Mouse (Mus musculus) right cerebral cortex, adult 18-20 months (tissue): Measurements from ENCODE around the gene Zrsr2.

ENCODE experiments used
- DNase-seq: peaks from one replicate; pipeline ENCODE4 v3.0.0; 2022; ENCODE audit warnings: mixed read lengths

The Zrsr2 gene

DNA sequence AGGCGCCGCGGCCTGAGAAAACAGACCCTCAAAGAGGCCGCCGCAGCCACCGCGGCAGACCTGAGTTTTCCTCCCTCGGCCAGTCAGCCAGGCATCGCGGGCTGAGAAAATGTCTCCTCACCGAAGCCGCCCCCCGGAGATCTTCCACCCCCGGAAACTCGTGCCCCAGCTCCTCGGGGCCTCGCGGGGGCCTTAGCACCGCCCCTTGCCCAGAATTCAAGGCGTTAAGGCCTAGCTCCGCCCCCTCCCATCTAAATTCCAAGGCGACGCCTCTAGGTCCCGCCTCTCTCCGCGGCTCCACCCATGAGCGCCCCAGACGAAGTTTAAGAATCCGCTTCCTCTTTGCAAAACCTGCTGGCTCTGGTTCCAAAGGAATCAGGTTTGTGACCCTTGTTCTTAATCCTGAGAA is at the start of gene Zrsr2:
Gene Zrsr2, minus strand, starts transcription at position 195 of the 409 bp plus-strand sequence.
- peak; percentile 85 for DNase-seq

DNA sequence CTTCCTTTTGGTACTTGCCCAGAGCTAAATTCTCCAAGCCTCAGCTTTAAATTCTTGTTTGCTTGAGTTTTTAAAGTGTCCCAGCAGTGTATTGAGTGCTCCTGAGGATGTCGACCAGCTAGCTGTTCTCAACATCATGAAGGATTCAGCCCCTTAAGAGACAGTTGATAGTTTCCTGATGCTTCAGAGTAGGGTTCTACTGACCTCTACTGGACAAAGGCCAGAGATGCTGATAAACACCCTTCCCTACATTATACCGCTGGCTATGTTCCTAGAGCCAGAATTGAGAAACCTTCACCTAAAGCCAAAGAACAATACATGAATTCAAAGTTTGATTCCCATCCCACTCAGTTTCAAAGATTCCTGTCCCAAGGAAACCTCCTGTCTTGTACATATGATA is 46.3 kb upstream of the Zrsr2 start:
- no peak for DNase-seq

GRCm38 (mm10) chrX:163999848-164000247 is 41.4 kb upstream of the Zrsr2 start:
- no peak for DNase-seq

- no peak for DNase-seq
These were observed 38.3 kb upstream of the Zrsr2 start for GRCm38 (mm10) chrX:163996754-163997153.

DNA sequence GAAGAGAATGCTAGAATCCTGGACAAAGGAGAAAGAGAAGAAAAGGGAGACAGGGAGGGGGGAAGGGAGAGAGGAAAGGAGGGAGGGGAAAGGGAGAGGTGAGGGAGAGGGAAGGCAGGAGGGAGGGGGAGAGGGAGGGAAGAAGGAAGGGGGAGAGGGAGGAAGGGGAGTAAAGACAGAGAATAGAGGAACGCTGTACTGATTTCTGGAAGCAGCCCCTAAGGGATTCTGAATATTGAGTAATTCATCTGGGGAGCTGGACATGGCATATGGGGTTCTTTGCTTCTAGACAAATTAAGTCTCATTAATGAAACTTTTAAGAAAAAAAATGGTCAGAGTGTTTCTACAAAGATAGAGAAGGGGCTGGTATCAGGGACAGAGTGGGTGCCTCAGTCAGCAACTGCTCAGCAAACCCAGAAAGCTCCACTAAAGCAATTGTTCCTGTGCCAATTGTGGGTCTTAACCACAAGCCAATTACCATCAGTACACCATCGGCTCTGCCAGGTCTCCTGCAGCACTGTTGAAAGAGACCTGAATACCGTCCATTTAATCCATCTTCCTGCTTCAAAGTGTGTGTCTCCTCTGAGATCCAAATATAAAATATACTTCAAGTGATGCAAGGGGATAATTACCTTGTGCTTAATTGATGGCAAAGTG is 29.4 kb upstream of the Zrsr2 start:
- DNase-seq: no peak

DNA sequence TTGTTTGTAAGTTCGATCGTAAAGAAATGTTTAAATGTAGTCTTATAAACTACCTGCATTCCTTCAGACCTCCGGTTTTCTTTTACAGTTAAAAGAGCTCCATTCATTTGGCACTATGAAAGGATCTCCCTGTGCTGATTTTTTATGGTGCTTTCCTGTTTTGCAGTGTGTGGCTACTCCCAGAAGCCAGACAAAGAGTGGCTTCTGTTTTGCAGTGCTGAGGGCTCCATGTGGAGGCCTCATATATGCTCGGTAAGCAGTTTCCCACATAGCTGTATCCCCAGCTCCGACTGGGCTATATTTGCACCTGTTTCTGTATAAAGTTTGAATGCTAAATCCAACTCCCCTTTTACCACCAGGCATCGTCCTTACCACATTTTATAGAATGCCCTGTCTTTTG is 23.7 kb upstream of the Zrsr2 start:
- DNase-seq: no peak

- no peak for DNase-seq
These were observed 23.0 kb upstream of the Zrsr2 start for GRCm38 (mm10) chrX:163981500-163981899.

DNA sequence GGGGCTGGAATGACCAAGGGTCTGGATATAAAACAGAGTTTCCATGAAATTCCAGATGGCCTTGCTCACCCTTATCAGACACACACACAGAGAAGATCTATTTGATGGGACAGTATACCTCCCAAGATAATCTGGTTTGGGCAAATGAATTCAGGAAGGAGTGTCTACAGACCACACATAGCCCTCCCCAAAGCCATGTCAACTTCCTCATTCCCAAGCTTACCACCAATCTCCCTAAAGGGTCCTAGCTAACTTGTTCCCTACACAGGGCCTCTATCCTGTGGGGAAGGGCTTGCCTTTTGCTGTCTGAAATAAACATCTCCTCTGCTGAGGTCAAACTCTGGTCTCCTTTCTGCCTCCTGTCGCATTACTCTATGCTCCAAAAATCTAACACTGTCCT is 22.6 kb upstream of the Zrsr2 start:
- no peak for DNase-seq

DNA sequence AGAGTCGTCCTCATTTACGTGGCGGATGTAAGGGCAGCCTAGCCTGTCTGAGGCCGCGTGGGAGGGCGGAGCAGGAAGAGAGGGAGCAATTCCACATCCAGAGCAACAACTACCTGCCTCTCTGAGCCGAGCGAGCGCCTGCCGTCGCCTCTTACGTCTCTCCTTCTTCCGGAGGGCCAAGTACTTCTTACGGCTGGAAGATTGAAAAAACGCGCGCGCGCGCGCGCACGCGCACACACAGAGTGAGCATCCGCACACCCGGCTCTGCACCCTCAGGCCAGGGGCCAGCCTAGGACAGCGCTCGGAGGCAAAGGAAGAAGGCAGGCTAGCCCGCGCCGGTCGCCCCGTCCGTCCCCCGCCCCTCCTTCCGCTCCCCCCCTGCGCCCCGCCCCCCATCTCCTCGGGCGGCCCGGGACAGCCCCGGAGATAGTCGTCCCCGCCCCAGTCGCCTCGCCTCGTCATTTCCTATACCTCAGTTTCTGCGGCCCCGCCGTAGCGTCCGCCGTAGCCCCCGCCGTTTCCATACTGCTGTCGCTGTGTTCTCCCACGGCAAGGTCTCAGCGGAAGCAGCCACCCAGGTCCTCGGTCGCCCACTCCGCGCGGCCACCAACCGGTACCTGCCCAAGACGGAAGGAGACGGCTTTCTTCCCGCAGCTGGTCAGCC is 526 bp downstream of the Zrsr2 start:
- peak; percentile 47 for DNase-seq

- no peak for DNase-seq
These were observed 1.1 kb downstream of the Zrsr2 start for GRCm38 (mm10) chrX:163957381-163957780.

- no peak for DNase-seq
These were observed 6.8 kb downstream of the Zrsr2 start for GRCm38 (mm10) chrX:163951618-163952017.

DNA sequence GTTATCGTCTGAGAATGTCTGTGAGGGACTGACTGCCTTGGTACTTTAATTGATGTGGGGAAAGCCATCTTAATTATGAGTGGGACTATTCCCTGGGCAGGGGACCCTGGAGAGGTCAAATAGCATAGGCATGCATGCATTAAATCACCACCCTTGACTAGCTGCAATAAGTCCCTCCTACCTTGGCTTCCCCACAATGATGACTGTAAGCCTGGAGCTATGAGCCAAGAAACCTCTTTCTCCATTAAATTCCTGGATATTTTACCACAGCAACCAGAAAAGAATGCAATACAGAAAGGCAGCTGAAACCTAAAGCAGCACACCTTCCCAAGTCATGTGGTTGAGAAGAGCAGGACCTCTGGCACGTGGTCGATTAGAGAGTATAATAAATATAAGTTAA is 14.1 kb downstream of the Zrsr2 start:
- no peak for DNase-seq

DNA sequence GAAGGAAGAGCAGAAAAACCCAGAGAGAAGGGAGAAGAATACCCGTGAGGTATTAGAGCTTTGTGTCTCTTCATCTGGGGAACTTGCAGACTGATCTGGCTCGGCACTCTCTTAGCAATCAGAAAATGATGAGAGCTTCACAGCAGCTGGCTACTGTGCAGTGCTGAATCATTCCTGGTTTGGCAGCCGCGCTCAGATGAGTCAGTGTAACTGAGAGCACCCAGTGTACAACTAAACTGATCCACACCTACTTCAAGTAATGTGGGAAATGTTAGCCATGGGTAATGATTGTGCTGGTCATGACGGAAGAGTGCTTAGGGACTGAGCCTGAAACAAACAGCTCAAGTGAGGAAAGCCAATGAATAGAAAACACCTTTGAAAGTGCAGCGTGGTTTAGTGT is 19.9 kb downstream of the Zrsr2 start:
- DNase-seq: peak; percentile 73

GRCm38 (mm10) chrX:163934731-163935130 is 23.7 kb downstream of the Zrsr2 start:
- DNase-seq: no peak

DNA sequence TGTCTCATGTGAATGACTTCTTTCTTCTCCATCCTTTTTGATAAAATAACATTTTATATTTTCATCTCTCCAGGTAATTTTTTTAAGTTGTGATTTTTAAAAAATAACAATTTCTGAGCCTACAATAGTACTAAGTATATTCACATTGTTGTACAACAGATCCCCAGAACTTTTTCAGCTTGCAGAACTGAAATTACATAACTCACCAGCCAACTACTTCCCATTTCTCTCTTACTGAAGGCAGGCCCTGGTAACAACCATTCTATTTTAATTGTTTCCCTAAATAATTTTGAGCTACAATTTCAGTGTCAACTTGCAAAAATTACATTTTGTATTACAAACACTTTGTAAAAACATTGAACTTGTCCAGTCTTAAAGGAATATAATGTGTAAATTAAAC is 28.9 kb downstream of the Zrsr2 start:
- no peak for DNase-seq

GRCm38 (mm10) chrX:163912791-163913190 is 45.7 kb downstream of the Zrsr2 start:
- no peak for DNase-seq

DNA sequence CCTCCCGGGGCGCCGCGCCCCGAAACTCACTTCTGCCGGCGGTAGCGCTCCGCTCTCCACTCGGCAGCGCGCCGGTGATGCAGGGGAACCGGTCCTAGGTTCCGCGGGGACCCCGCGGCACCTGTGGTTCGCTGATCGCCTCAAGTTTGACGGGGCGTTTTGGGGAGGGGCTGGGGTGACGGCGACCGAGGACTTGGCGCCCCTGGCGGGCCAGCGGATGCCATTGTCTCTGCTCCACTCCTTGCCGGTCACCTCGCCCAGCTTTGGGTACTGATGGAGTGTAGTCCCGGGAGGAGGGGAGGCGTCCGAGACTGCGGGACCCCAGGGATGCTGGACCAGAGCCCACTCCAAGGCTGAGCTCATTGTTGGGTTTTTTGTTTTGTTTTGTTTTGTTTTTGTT is 49.1 kb downstream of the Zrsr2 start:
- DNase-seq: no peak

DNA sequence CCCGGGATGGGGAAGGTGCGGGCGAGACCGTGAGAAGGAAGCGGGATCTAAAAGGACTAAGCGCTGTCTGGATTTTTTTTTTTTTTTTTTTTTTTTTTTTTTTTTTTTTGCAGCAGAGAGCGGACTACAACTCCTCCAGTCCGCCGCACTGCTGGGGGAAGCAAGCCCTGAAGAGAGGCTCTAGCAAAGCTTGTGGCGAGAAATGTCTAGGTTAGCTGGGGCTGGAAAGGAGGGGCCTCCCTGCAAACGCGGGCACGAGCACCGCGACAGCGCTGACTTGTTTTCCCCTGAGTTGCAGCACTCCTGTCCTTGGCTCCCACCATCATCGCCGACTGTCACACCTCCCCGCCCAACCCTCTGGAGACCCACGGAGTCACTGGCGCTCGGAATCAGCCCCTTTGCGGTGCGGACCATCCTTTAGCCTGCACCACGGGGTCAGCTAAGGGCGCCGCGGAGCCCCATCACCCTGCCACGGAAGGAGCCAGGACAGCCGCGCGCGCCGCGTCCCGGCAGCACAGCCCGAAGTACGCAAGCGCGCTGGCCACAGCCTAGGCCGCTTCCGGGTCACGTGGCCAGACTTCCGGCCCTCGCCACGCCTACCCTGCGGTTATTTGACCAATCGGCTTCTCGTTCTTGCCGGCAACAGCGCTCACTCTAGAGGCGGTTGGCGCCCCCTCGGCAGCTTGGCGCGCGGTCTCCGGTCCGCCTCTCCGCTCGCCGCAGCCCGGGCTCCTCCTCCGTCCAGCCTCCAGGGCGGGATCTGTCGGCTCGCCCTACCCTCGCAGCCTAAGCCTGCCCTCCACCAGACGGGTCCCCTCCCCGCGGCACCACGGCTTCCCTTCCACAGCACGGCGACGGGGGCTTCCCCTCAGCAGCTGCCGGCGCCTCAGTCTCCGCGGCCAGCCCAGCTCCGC is 49.9 kb downstream of the Zrsr2 start, which contains the start of gene Ap1s2:
Gene Ap1s2, plus strand, starts transcription at position 681 of the 914 bp plus-strand sequence.
- DNase-seq: peak; percentile 95

GRCm38 (mm10) chrX:163908003-163908336 is 50.5 kb downstream of the Zrsr2 start:
- DNase-seq: no peak

DNA sequence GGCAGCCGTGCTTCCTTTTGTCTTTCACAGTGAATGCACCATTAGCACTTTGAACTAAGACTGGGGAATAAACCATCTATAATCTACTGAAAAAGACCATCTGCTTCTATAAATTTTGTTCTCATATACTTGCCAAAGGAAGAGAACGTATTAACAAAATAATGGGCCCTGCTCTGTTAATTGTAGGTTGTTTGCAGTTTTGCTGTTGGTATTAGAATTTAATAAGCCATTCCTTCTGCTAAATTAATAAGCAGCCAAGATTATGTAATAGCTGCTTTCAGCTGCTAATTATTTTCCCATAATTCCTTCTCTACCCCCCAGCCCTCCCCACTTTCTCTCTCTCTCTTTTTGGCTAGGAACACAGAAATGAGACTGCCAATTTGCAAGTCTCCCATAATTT is 51.6 kb downstream of the Zrsr2 start:
- no peak for DNase-seq

DNA sequence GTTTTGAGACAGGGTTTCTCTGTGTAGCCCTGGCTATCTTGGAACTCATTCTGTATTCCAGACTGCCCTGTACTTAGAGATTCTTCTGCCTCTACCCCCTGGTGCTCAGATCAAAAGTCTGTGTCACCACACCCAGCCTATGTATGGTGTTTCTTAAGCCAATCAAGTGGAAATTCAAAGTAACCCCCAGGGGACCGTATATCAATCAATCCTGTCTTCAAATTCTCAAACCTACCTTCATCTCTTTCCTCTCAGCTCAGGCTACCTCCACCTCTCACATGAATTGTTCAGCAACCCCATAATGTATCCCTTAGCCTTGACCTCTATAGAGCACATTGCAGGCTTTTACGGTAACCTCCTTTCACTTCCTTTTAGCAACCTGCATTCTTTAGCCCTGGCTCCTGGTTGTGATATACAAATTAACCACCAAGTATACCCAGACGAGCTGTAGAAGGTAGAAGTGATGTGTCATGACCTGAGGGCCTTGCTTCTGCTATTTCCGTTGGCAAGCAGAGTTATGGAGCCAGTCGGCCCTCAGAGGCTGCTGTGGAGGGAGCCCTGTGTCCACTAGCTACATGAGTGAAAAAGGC is 58.9 kb downstream of the Zrsr2 start:
- DNase-seq: no peak

DNA sequence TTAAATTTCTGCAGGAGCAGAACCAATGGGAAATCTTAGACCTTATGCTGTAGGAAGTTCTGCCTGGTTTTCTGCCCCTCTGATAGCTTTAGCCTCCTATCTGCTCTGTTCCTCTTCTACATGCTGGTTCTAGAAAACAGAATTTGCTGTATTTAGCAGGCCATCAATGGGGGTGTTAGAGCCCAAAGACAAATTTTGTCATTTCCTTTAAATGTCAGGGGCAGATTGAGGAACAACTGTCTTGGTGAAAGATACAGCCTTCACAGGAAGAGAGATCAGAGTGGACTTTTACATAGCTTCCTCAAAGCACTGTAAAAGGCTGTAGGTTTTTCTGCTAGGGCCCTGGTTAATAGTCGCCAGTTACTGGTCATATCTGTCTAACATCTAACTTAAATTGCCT is 61.1 kb downstream of the Zrsr2 start:
- DNase-seq: no peak

DNA sequence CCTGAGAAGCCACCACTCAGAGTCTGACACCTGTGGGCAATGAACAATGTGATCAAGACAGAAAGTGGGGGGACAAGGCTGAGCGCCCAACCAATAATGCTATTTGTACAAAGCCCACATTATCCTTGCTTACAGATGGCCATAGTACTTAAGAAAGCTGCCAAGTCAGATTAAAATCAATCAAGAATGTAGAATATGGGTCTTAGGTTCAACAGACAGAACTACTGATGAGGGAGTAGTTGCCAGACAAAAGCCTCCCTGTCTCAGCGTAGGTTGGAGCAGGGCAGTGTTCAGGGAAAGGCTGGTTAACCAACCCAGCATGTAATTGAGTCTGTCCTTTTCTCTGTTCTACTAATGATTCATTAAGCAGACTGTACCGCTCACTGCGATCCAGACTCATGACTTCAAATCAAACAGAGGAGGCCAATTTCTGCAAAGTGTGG is 72.9 kb downstream of the Zrsr2 start:
- no peak for DNase-seq
